Comparison of ENCODE assay signal across 10 mouse cellular contexts in genomic region chr1:180623911-180624310, GRCm38 (mm10). TPM values are rescaled to one million over a fixed set of nuclear protein-coding genes. Genes with fewer than 3 reads are reported as not detected.
DNase-seq lines count a peak whose midpoint lies in the region; ATAC-seq and TF ChIP-seq lines count a peak whose summit lies in the region.
"Had no signal": no experiment of that assay in that cellular context is flagged by ENCODE, and none has a peak within 500 bp of the region (broad histone marks: within the 10 kb centered on the region; RNA-seq: fewer than 3 reads in every experiment).

No protein-coding gene starts in this region.

- no peak overlapping the region for H3K9ac ChIP-seq in hindbrain, embryonic 11.5 days (ENCODE audit: low read depth, low read length)
- H3K9ac ChIP-seq in hindbrain, embryonic 12.5 days, result no peak overlapping the region
- H3K9ac ChIP-seq in midbrain, postnatal 0 days (replicated peaks; ENCODE audit: low read length, poor library complexity, severe bottlenecking), result no peak overlapping the region
- no peak overlapping the region for H3K9ac ChIP-seq in midbrain, embryonic 11.5 days (ENCODE audit: low read length)
- no peak overlapping the region for H3K9ac ChIP-seq in midbrain, embryonic 15.5 days
- H3K9ac ChIP-seq: limb, embryonic 12.5 days; midbrain, embryonic 12.5 days had no signal

- no peak for ATAC-seq in hindbrain, embryonic 11.5 days (ENCODE audit: low FRiP score)
- no peak for ATAC-seq in hindbrain, embryonic 12.5 days (ENCODE audit: low FRiP score)
- no peak for ATAC-seq in midbrain, postnatal 0 days (ENCODE audit: low FRiP score)
- no peak for ATAC-seq in midbrain, embryonic 11.5 days (ENCODE audit: low FRiP score)
- ATAC-seq in megakaryocyte progenitor cell, adult 5-6 weeks (replicated peaks; ENCODE audit: poor library complexity), result peak; percentile 54; the same call in 1 of the 2 replicates
- no peak for ATAC-seq in midbrain, embryonic 15.5 days (replicated peaks)

- no peaks in the 10 kb centered on the region for H3K9me3 ChIP-seq in hindbrain, embryonic 11.5 days (ENCODE audit: control insufficient read depth, low read length)
- H3K9me3 ChIP-seq in hindbrain, embryonic 12.5 days (replicated peaks), result peaks cover 3% of the 10 kb centered on the region; the same call in 1 of the 2 replicates
- H3K9me3 ChIP-seq in midbrain, postnatal 0 days (ENCODE audit: low read length), result peaks cover 2% of the 10 kb centered on the region; the same call in 1 of the 2 replicates
- no peaks in the 10 kb centered on the region for H3K9me3 ChIP-seq in midbrain, embryonic 11.5 days (ENCODE audit: control insufficient read depth, low read length)
- 0 out of 2 replicates have a peak, but pooled peaks cover 3% of the 10 kb centered on the region for H3K9me3 ChIP-seq in midbrain, embryonic 15.5 days

- no peaks in the 10 kb centered on the region for H3K27me3 ChIP-seq in hindbrain, embryonic 11.5 days (ENCODE audit: control insufficient read depth, insufficient read depth, low read length)
- H3K27me3 ChIP-seq in hindbrain, embryonic 12.5 days, result no peaks in the 10 kb centered on the region
- H3K27me3 ChIP-seq in midbrain, postnatal 0 days (ENCODE audit: insufficient read depth, low read length), result no peaks in the 10 kb centered on the region
- H3K27me3 ChIP-seq in midbrain, embryonic 11.5 days (ENCODE audit: control insufficient read depth, insufficient read depth, low read length), result no peaks in the 10 kb centered on the region
- H3K27me3 ChIP-seq in midbrain, embryonic 15.5 days (replicated peaks), result no peaks in the 10 kb centered on the region
- H3K27me3 ChIP-seq: limb, embryonic 12.5 days; midbrain, embryonic 12.5 days had no signal

- 87% methylated on average over 2 of the region's 2 CpGs for WGBS in hindbrain, embryonic 11.5 days
- WGBS in hindbrain, embryonic 12.5 days, result 96% methylated on average over 2 of the region's 2 CpGs
- WGBS in midbrain, postnatal 0 days, result 93% methylated on average over 2 of the region's 2 CpGs
- 92% methylated on average over 2 of the region's 2 CpGs for WGBS in midbrain, embryonic 11.5 days
- 88% methylated on average over 2 of the region's 2 CpGs for WGBS in midbrain, embryonic 15.5 days

- no peaks in the 10 kb centered on the region for H3K4me1 ChIP-seq in hindbrain, embryonic 11.5 days (replicated peaks; ENCODE audit: control insufficient read depth, insufficient read depth, low read length)
- no peaks in the 10 kb centered on the region for H3K4me1 ChIP-seq in hindbrain, embryonic 12.5 days
- no peaks in the 10 kb centered on the region for H3K4me1 ChIP-seq in midbrain, postnatal 0 days (ENCODE audit: insufficient read depth, low read length)
- no peaks in the 10 kb centered on the region for H3K4me1 ChIP-seq in midbrain, embryonic 11.5 days (ENCODE audit: control insufficient read depth, insufficient read depth, low read length)
- no peaks in the 10 kb centered on the region for H3K4me1 ChIP-seq in midbrain, embryonic 15.5 days
- H3K4me1 ChIP-seq: limb, embryonic 12.5 days; midbrain, embryonic 12.5 days had no signal

- TF ChIP-seq CTCF in midbrain, postnatal 0 days (IDR thresholded peaks at IDR 0.05), result peak; percentile 40

- DNase-seq in hindbrain, embryonic 11.5 days (ENCODE audit: low spot score), result peak; percentile 24
- DNase-seq in midbrain, postnatal 0 days (ENCODE audit: low spot score), result no peak
- no peak for DNase-seq in midbrain, embryonic 11.5 days (ENCODE audit: low spot score, missing footprints)
- DNase-seq in MN1 (ENCODE audit: low spot score), result peak; percentile 22
- no peak for DNase-seq in urinary bladder, adult 18-20 months (ENCODE audit: low spot score in 2 of 2)

- no peak overlapping the region for H3K4me3 ChIP-seq in hindbrain, embryonic 11.5 days (ENCODE audit: low read depth, low read length)
- no peak overlapping the region for H3K4me3 ChIP-seq in hindbrain, embryonic 12.5 days
- H3K4me3 ChIP-seq in midbrain, postnatal 0 days (ENCODE audit: low read depth, low read length), result no peak overlapping the region
- no peak overlapping the region for H3K4me3 ChIP-seq in midbrain, embryonic 11.5 days (ENCODE audit: low read depth, low read length)
- no peak overlapping the region for H3K4me3 ChIP-seq in midbrain, embryonic 15.5 days
- H3K4me3 ChIP-seq: limb, embryonic 12.5 days; midbrain, embryonic 12.5 days had no signal

- no peak overlapping the region for H3K27ac ChIP-seq in hindbrain, embryonic 11.5 days (ENCODE audit: low read depth, low read length)
- no peak overlapping the region for H3K27ac ChIP-seq in hindbrain, embryonic 12.5 days
- no peak overlapping the region for H3K27ac ChIP-seq in midbrain, postnatal 0 days (ENCODE audit: low read depth, low read length)
- no peak overlapping the region for H3K27ac ChIP-seq in midbrain, embryonic 11.5 days (ENCODE audit: low read depth, low read length)
- H3K27ac ChIP-seq in midbrain, embryonic 15.5 days, result no peak overlapping the region
- H3K27ac ChIP-seq: limb, embryonic 12.5 days; midbrain, embryonic 12.5 days had no signal

- H3K4me2 ChIP-seq in hindbrain, embryonic 11.5 days (replicated peaks; ENCODE audit: low read depth, low read length), result no peak overlapping the region
- no peak overlapping the region for H3K4me2 ChIP-seq in hindbrain, embryonic 12.5 days (replicated peaks)
- no peak overlapping the region for H3K4me2 ChIP-seq in midbrain, postnatal 0 days (ENCODE audit: low read depth, low read length, poor library complexity, severe bottlenecking)
- H3K4me2 ChIP-seq in midbrain, embryonic 11.5 days, result no peak overlapping the region
- H3K4me2 ChIP-seq in midbrain, embryonic 15.5 days, result no peak overlapping the region
- H3K4me2 ChIP-seq: limb, embryonic 12.5 days; midbrain, embryonic 12.5 days had no signal

- H3K36me3 ChIP-seq in hindbrain, embryonic 11.5 days (ENCODE audit: control insufficient read depth, insufficient read depth, low read length), result no peaks in the 10 kb centered on the region
- no peaks in the 10 kb centered on the region for H3K36me3 ChIP-seq in hindbrain, embryonic 12.5 days
- H3K36me3 ChIP-seq in midbrain, postnatal 0 days (ENCODE audit: insufficient read depth, low read length), result no peaks in the 10 kb centered on the region
- H3K36me3 ChIP-seq in midbrain, embryonic 11.5 days (ENCODE audit: control insufficient read depth, insufficient read depth, low read length), result no peaks in the 10 kb centered on the region
- no peaks in the 10 kb centered on the region for H3K36me3 ChIP-seq in midbrain, embryonic 15.5 days (replicated peaks)
- H3K36me3 ChIP-seq: limb, embryonic 12.5 days; midbrain, embryonic 12.5 days had no signal

RNA-seq across cellular contexts. Expression of gene Lin9, which starts 17.0 kb away (rescaled TPM):
- 22.4 and 25.9 TPM in 2 replicates for polyA plus RNA-seq in hindbrain, embryonic 11.5 days (2014; fragmentation: Nextera tagmentation; extraction: Ambion mirVana)
- 20.1 and 24.8 TPM in 2 replicates for polyA plus RNA-seq in hindbrain, embryonic 12.5 days (2016; fragmentation: Nextera tagmentation; extraction: Ambion mirVana)
- total RNA-seq in midbrain, postnatal 0 days (2014; rRNA removed), result 8.3 and 11.2 TPM in 2 replicates
- 3.4 and 4.1 TPM in 2 replicates for polyA plus RNA-seq in midbrain, postnatal 0 days (2015; fragmentation: Nextera tagmentation; extraction: Ambion mirVana)
- 26.2 and 30.4 TPM in 2 replicates for polyA plus RNA-seq in midbrain, embryonic 11.5 days (2014; fragmentation: Nextera tagmentation; extraction: Ambion mirVana)
- 26.6 and 31.1 TPM in 2 replicates for total RNA-seq in megakaryocyte progenitor cell, adult 5-6 weeks (2015)
- 31.4 and 41.9 TPM in 2 replicates for total RNA-seq in megakaryocyte progenitor cell, adult 5-6 weeks (2017)
- 11.4 and 12.0 TPM in 2 replicates for polyA plus RNA-seq in midbrain, embryonic 15.5 days (2015; fragmentation: Nextera tagmentation; extraction: Ambion mirVana)

RNA-seq across cellular contexts. Expression of gene Parp1, which starts 55.2 kb away (rescaled TPM):
- 141 and 177 TPM in 2 replicates for polyA plus RNA-seq in hindbrain, embryonic 11.5 days (2014; fragmentation: Nextera tagmentation; extraction: Ambion mirVana)
- polyA plus RNA-seq in hindbrain, embryonic 12.5 days (2016; fragmentation: Nextera tagmentation; extraction: Ambion mirVana), result 174 and 178 TPM in 2 replicates
- total RNA-seq in midbrain, postnatal 0 days (2014; rRNA removed), result 65.9 and 66.3 TPM in 2 replicates
- polyA plus RNA-seq in midbrain, postnatal 0 days (2015; fragmentation: Nextera tagmentation; extraction: Ambion mirVana), result 43.0 and 43.2 TPM in 2 replicates
- polyA plus RNA-seq in midbrain, embryonic 11.5 days (2014; fragmentation: Nextera tagmentation; extraction: Ambion mirVana), result 188 and 213 TPM in 2 replicates
- 70.0 and 71.1 TPM in 2 replicates for total RNA-seq in megakaryocyte progenitor cell, adult 5-6 weeks (2015)
- total RNA-seq in megakaryocyte progenitor cell, adult 5-6 weeks (2017), result 194 and 197 TPM in 2 replicates
- polyA plus RNA-seq in midbrain, embryonic 15.5 days (2015; fragmentation: Nextera tagmentation; extraction: Ambion mirVana), result 95.9 and 96.2 TPM in 2 replicates

Comparison
In these comparisons a context has a peak if more than half of its experiments do, and no peak if none do; other contexts are left out.
1. DNase-seq: peak in hindbrain, embryonic 11.5 days (single experiment) and MN1 (single experiment); none in midbrain, postnatal 0 days (single experiment), midbrain, embryonic 11.5 days (single experiment) and urinary bladder, adult 18-20 months (0 of 2).